Mouse (Mus musculus): ENCODE results near the gene Cidec. TPM values are rescaled to one million over a fixed set of nuclear protein-coding genes. Genes with fewer than 3 reads are reported as not detected.
A peak's percentile ranks its signal among the peaks of the same experiment; 100 is the strongest.

Gene Cidec
- polyA plus RNA-seq (2012; rRNA removed): 56.9 and 133 TPM in 2 replicates

- no peaks in the 10 kb centered on the region for H3K4me1 ChIP-seq (ENCODE audit: control insufficient read depth, insufficient read depth, low read length)
- 71% methylated on average over 9 of the region's 9 CpGs for WGBS
- no peak for TF ChIP-seq CTCF (IDR thresholded peaks at IDR 0.05; ENCODE audit: insufficient read depth, low read length)
- no peak for TF ChIP-seq POLR2A (IDR thresholded peaks at IDR 0.05; ENCODE audit: borderline replicate concordance, extremely low read depth, low read depth, low read length)
- DNase-seq: no peak
- H3K4me3 ChIP-seq (replicated peaks; ENCODE audit: extremely low read depth, low read depth, low read length): no peak within 1 kb of the TSS
Measured at GRCm38 (mm10) chr6:113435664-113436205, at the start of gene Cidec. Gene Cidec (minus strand): TSS chr6:113435760.

DNA sequence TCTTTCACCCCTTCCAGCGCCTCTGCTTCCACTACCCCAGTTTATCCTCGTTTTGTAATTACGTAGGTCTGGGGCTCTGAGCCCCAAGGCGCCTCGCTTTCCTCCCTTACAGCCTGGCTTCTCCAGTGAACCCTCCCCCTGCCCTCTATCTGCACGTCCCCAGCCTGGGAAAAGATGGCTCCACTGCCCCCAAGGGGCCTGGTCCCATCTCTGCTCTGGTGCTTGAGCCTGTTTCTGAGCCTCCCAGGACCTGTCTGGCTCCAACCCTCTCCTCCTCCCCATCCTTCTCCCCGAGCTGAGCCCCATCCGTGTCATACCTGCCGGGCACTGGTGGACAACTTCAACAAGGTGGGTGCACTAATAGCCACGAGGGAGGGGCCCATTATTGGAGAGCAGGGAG is 48.2 kb upstream of the Cidec start:
- peak; percentile 34 for DNase-seq
- TF ChIP-seq POLR2A (IDR thresholded peaks at IDR 0.05; ENCODE audit: borderline replicate concordance, extremely low read depth, low read depth, low read length) (no peak), CTCF (IDR thresholded peaks at IDR 0.05; ENCODE audit: insufficient read depth, low read length) (no peak)
- 10% methylated on average over 10 of the region's 10 CpGs for WGBS

GRCm38 (mm10) chr6:113483100-113483615 is 47.6 kb upstream of the Cidec start, which contains the start of gene Creld1:
Gene Creld1 (plus strand): TSS chr6:113483297.
- DNase-seq: peak; percentile 91
- H3K4me3 ChIP-seq (replicated peaks; ENCODE audit: extremely low read depth, low read depth, low read length): peak within 1 kb of the TSS; percentile 62
- peaks cover 6% of the 10 kb centered on the region for H3K4me1 ChIP-seq (ENCODE audit: control insufficient read depth, insufficient read depth, low read length)
- TF ChIP-seq POLR2A (IDR thresholded peaks at IDR 0.05; ENCODE audit: borderline replicate concordance, extremely low read depth, low read depth, low read length) (peak; percentile 43; the same call in 1 of the 2 replicates), CTCF (IDR thresholded peaks at IDR 0.05; ENCODE audit: insufficient read depth, low read length) (no peak)
- whole genome bisulfite sequencing: 0% methylated on average over 26 of the region's 26 CpGs

More for the DNA sequence above, 48.2 kb upstream of the Cidec start:
- Histone ChIP-seq H3K4me3 (replicated peaks; ENCODE audit: extremely low read depth, low read depth, low read length) (peak overlapping the region; percentile 51), H3K4me1 (ENCODE audit: control insufficient read depth, insufficient read depth, low read length) (peaks cover 6% of the 10 kb centered on the region)

- Histone ChIP-seq H3K4me1 (ENCODE audit: control insufficient read depth, insufficient read depth, low read length) (peaks cover 6% of the 10 kb centered on the region), H3K4me3 (replicated peaks; ENCODE audit: extremely low read depth, low read depth, low read length) (peak overlapping the region; percentile 62)
- DNase-seq: no peak
- TF ChIP-seq CTCF (IDR thresholded peaks at IDR 0.05; ENCODE audit: insufficient read depth, low read length) (no peak), POLR2A (IDR thresholded peaks at IDR 0.05; ENCODE audit: borderline replicate concordance, extremely low read depth, low read depth, low read length) (no peak)
- 3% methylated on average over 65 of the region's 65 CpGs for WGBS
Measured at GRCm38 (mm10) chr6:113482477-113483099, 47.0 kb upstream of the Cidec start.

DNA sequence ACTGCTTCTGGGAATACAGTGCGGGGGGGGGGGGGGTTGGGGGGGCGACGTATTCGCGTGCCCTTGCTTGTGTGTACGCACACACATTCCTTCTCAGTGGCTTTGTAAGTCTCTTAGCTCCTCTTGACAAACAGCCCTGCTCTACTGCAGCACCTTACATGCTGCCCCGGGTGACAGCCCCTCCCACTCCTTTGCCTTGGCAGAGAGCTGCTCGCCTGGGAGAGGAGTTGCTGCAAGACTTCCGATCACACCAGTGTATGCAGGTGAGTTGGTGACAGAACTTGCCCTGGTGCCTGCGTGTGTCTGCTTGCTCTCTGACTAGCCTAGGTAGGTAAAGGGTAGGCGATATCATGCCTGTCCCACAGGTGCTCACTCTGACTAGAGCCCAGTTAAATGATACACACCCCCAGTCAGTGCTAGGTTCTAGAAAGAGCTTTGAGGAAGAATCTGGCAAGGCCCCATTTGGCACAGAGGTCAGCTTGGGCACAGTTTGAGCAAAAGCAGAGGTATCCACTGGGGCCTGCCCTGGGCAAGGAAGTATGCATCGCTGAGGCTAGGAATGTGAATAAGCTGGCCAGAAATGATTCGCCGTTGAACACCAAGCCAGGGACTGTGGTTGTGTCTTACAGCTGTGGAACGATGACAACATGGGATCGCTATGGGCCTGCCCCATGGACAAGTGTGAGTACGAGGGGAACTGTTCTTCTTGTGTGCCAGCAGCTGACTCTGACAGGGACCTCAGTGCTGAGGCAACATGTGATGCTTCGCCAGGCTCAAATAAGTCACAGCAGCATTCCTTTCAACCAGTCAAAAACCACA is 45.2 kb upstream of the Cidec start:
- 62% methylated on average over 18 of the region's 18 CpGs for WGBS
- TF ChIP-seq CTCF (IDR thresholded peaks at IDR 0.05; ENCODE audit: insufficient read depth, low read length) (no peak), POLR2A (IDR thresholded peaks at IDR 0.05; ENCODE audit: borderline replicate concordance, extremely low read depth, low read depth, low read length) (peak; percentile 35; the same call in 1 of the 2 replicates)
- no peak overlapping the region for H3K4me3 ChIP-seq (replicated peaks; ENCODE audit: extremely low read depth, low read depth, low read length)
- DNase-seq: peak; percentile 40
- peaks cover 6% of the 10 kb centered on the region for H3K4me1 ChIP-seq (ENCODE audit: control insufficient read depth, insufficient read depth, low read length)

DNA sequence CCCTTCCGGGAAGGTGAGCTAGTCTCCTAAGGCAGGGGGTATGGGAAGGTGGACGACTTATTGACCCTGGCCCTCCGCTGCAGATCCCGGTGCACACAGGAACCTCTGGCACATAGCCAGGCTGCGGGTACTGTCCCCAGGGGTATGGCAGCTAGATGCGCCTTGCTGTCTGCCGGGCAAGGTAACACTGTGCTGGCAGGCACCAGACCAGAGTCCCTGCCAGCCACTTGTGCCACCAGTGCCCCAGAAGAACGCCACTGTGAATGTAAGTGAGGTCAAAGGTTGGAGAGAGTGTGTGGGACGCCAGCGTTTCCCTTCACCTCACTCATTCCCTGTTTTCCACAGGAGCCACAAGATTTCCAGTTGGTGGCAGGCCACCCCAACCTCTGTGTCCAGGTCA is 43.3 kb upstream of the Cidec start:
- H3K4me3 ChIP-seq (replicated peaks; ENCODE audit: extremely low read depth, low read depth, low read length): no peak overlapping the region
- no peak for DNase-seq
- peaks cover 5% of the 10 kb centered on the region for H3K4me1 ChIP-seq (ENCODE audit: control insufficient read depth, insufficient read depth, low read length)
- 80% methylated on average over 10 of the region's 10 CpGs for WGBS
- no peak for TF ChIP-seq POLR2A (IDR thresholded peaks at IDR 0.05; ENCODE audit: borderline replicate concordance, extremely low read depth, low read depth, low read length)
- TF ChIP-seq CTCF (IDR thresholded peaks at IDR 0.05; ENCODE audit: insufficient read depth, low read length): no peak

- WGBS: 40% methylated on average over 7 of the region's 7 CpGs
- peaks cover 3% of the 10 kb centered on the region for H3K4me1 ChIP-seq (ENCODE audit: control insufficient read depth, insufficient read depth, low read length)
- TF ChIP-seq POLR2A (IDR thresholded peaks at IDR 0.05; ENCODE audit: borderline replicate concordance, extremely low read depth, low read depth, low read length) (no peak), CTCF (IDR thresholded peaks at IDR 0.05; ENCODE audit: insufficient read depth, low read length) (no peak)
- no peak for DNase-seq
- H3K4me3 ChIP-seq (replicated peaks; ENCODE audit: extremely low read depth, low read depth, low read length): no peak overlapping the region
Measured at GRCm38 (mm10) chr6:113477353-113477752, 41.8 kb upstream of the Cidec start.

DNA sequence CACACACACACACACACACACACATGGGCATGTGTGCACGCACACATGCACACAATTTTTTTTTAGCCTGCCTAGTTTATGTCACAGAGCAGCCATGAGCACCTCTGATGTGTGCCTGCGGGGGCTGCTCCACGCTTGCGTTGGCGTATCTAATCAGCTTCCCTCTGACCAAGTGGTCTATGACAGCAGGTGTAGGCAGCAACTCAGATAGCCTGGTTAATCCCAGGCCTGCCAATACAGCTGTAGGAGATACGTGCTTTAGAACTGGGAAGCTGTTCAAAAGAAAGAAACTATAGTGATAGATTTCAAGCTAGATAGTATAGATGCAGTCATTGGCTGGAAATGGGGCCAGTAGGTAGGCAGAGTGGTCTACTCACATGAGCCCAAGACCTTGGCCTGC is 38.2 kb upstream of the Cidec start:
- DNase-seq: no peak
- Histone ChIP-seq H3K4me1 (ENCODE audit: control insufficient read depth, insufficient read depth, low read length) (peaks cover 12% of the 10 kb centered on the region), H3K4me3 (replicated peaks; ENCODE audit: extremely low read depth, low read depth, low read length) (no peak overlapping the region)
- TF ChIP-seq CTCF (IDR thresholded peaks at IDR 0.05; ENCODE audit: insufficient read depth, low read length): no peak
- TF ChIP-seq POLR2A (IDR thresholded peaks at IDR 0.05; ENCODE audit: borderline replicate concordance, extremely low read depth, low read depth, low read length): no peak
- 94% methylated on average over 6 of the region's 6 CpGs for WGBS

GRCm38 (mm10) chr6:113473246-113473645 is 37.7 kb upstream of the Cidec start:
- TF ChIP-seq CTCF (IDR thresholded peaks at IDR 0.05; ENCODE audit: insufficient read depth, low read length): no peak
- no peak for TF ChIP-seq POLR2A (IDR thresholded peaks at IDR 0.05; ENCODE audit: borderline replicate concordance, extremely low read depth, low read depth, low read length)
- 51% methylated on average over 2 of the region's 2 CpGs for WGBS
- H3K4me3 ChIP-seq (replicated peaks; ENCODE audit: extremely low read depth, low read depth, low read length): no peak overlapping the region
- DNase-seq: no peak
- H3K4me1 ChIP-seq (ENCODE audit: control insufficient read depth, insufficient read depth, low read length): peaks cover 12% of the 10 kb centered on the region

Measured in lung, adult 2 months (tissue).